Mouse (Mus musculus): ENCODE data around the gene Megf11.

Gene Megf11

GRCm38 (mm10) chr9:64393914-64394596 lies 8.6 kb downstream of the Megf11 start:
- DNase-seq (ENCODE audit: low read depth, low spot score), result peak; percentile 72

DNA sequence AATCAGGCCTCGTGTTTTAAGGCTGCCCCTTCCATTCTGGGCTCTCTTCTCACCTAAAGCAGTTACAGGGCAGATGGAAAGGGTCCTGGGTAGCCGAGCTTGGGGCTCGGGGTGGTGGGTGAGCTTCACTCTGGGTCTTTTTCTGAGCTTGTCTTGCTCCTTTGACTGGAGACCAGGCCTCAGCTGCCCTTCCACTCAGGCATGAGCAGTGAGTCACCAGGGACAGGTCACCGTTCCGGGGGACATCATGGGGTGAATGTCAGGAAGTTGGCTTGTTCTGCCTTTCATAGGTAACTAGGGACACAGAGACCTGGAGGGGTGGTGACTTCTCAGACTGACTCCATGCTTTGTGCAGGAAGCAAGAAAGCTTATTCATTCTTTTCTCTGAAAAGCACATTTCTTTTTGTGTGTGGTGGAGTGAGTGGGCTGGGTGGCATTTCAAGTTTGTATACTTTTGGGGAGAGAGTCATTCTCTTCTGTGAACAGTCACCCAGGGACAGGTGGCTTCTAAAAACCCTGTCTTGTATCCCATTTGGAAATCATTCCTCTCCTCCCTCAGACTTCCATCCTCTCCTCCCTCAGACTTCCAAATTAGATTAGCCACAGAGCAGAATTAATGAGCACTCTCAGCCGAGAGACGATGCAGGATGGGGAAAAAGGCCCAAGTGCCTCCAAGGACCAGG lies 10.0 kb downstream of the Megf11 start:
- no peak for DNase-seq (ENCODE audit: low read depth, low spot score)

GRCm38 (mm10) chr9:64397108-64397507 lies 11.7 kb downstream of the Megf11 start:
- DNase-seq (ENCODE audit: low read depth, low spot score), result peak; percentile 5

GRCm38 (mm10) chr9:64399121-64399520 lies 13.7 kb downstream of the Megf11 start:
- DNase-seq (ENCODE audit: low read depth, low spot score), result no peak

GRCm38 (mm10) chr9:64402141-64402540 lies 16.7 kb downstream of the Megf11 start:
- DNase-seq (ENCODE audit: low read depth, low spot score), result no peak

DNA sequence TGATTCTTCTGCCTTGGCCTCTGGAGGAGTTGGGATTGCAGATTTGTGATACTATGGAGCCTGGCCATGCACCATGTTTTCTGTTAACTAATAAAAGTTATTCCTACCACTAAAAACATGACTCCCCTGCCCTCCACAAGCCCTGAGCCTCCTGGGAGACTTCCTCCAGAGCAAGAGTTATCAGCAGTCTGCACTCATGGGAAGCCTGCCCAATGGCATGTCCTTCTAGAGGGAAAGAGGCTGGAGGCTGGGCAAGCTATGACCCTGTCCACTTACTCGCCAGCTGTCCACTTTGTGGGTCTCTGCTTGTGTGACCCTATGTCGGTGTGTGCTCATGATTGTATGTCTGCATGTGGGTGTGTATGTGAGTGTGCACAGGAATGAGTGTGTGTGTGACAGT lies 21.4 kb downstream of the Megf11 start:
- no peak for DNase-seq (ENCODE audit: low read depth, low spot score)

DNA sequence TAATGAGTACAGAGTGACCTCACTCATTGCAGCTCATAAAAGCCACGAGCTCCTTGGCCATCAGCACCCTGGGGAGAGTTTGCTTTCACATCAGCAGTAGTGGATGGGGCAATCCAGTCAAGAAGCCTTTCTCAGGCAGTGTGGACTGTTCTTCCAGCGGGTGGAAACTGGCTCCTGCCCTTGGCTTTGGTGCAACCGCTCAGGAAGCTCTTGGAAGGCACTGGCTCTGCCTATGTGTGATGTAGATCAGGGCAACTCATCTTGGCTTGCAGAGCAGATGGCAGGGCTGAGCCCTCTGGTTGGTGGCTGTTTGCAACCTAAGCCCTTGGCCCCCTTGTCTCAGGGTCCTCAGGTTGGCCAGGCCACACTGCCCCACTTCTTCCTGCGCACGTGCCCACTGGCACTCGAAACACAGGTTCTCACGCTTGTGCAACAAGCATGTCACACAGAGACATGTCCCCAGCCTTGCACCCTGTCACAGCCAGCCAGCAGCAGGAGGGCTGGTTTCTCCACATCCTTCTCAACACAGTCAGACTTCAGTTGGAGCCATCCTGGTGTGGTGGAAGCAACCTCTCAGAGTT lies 22.1 kb downstream of the Megf11 start:
- no peak for DNase-seq (ENCODE audit: low read depth, low spot score)

- DNase-seq (ENCODE audit: low read depth, low spot score), result no peak
Observed at GRCm38 (mm10) chr9:64408821-64409220, 23.4 kb downstream of the Megf11 start.

- DNase-seq (ENCODE audit: low read depth, low spot score), result no peak
Observed at GRCm38 (mm10) chr9:64420471-64420870, 35.0 kb downstream of the Megf11 start.

GRCm38 (mm10) chr9:64421986-64422616 lies 36.7 kb downstream of the Megf11 start:
- no peak for DNase-seq (ENCODE audit: low read depth, low spot score)

DNA sequence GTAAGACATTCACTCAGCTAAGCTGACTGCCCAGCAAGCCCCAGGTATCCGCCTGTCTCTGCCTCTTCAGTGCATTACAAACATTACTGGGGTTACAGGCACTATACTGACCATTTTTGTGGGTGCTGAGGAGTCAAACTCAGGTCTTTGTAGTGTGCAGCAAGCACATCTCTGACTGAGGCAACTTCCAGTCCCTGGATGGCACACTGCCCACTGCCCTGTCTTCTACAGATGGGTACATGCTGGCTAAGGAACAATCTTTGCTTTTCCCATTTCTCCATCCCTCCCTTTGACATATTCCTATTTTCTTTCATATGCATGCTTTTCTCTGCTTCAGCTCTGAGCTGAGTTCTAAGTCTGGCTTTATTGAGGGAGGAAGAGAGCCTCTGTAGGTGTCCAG lies 38.5 kb downstream of the Megf11 start:
- no peak for DNase-seq (ENCODE audit: low read depth, low spot score)

DNA sequence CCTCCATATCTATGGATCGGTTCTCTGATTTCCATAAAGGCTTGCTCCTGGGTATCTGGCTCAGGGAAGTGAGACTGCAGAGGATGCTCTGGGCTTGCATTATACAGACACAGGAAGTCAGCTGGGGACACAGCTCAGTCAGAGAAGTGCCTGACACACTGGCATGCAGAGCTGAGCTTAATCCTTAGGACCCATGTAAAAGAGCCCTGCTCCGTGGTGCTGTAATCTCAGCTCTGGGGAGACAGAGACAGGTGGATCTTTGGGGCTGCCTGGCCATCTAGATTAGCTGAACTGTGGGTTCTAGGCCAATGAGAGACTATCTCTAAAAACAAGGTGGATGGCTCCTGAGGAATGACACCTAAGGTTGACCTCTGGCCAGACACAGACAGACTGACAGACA lies 50.7 kb downstream of the Megf11 start:
- no peak for DNase-seq (ENCODE audit: low read depth, low spot score)

- no peak for DNase-seq (ENCODE audit: low read depth, low spot score)
Observed at GRCm38 (mm10) chr9:64440101-64440500, 54.7 kb downstream of the Megf11 start.

GRCm38 (mm10) chr9:64445981-64446380 lies 60.6 kb downstream of the Megf11 start:
- DNase-seq (ENCODE audit: low read depth, low spot score), result no peak

DNA sequence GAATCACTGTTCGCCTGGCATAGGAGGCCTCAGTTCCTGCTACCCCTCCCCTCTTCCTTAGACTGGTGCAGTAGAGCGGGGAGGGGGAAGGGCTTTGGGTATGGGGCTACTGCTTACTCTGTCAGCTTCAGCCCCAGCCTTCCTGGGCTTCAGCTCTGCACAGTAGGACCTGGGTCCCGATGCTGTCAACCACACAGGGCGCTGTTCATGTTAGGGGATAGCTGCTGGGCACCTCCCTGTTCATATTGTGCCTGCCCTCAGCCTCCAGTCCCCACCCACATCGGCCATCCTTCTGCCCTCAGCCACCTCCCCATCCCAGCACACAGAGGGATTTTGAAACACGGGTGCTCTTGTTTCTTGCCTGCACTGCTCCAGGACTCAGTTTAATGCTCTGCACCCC lies 61.6 kb downstream of the Megf11 start:
- no peak for DNase-seq (ENCODE audit: low read depth, low spot score)

DNA sequence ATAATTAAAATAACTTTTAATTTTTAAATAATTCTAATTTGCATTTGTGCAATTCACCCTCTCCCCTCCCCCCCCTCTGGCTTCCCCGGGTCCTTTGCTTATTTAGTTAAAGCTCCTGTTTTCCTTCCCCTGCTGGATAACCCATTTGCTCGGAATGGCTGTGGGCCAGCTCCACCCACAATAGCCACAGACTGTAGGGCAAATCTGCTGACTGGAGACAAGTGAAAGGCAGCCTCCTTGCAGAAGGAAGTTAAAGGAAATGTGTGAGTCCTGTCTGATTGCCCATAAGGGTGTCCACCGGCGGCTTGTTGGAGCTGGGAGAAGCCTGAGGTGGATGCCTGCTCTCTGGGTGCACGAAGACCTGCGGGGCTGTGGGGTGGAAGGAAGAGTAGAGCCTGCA lies 62.1 kb downstream of the Megf11 start:
- DNase-seq (ENCODE audit: low read depth, low spot score), result no peak

GRCm38 (mm10) chr9:64452769-64453168 lies 67.3 kb downstream of the Megf11 start:
- peak; percentile 6 for DNase-seq (ENCODE audit: low read depth, low spot score)

GRCm38 (mm10) chr9:64454196-64454595 lies 68.8 kb downstream of the Megf11 start:
- DNase-seq (ENCODE audit: low read depth, low spot score), result no peak

DNA sequence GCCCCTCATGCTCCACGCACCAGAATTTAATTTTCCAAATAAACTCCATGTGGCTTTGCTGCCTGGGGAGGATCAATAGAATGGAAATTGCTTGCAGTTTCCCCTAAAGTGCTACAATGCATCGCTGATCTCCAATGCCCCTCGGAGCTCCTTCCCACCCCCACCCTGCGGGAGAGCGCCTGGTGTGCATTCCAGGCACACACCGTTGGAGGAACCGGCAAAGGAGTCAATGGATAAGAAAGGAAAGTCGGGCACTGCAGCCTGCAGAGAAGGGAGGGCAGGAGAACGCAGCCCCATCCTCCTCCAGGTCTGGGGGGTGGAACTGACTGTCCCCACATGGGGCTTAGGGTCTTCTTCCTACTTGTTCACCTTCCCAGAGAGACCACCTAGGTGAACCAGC lies 70.5 kb downstream of the Megf11 start:
- no peak for DNase-seq (ENCODE audit: low read depth, low spot score)

DNA sequence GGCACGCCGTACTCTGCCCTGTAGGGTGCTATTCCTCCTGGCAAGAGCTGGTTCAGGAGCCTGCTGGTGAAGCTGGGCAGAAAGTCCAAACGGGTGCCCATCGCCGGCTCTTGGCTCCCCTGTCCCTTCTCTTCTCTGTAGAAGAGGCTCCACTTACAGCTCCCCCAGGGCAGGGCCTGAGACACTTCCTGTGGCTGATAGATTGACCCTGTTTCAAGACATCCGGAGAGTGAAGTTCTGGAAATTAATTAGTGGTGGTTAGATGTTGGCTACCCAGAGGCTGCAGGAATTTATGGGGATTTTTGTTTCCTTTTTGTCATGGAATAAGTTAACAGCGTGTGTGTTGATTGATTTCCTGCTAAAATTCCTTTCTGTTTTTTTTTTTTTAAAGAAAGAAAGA lies 72.2 kb downstream of the Megf11 start:
- DNase-seq (ENCODE audit: low read depth, low spot score), result no peak

DNA sequence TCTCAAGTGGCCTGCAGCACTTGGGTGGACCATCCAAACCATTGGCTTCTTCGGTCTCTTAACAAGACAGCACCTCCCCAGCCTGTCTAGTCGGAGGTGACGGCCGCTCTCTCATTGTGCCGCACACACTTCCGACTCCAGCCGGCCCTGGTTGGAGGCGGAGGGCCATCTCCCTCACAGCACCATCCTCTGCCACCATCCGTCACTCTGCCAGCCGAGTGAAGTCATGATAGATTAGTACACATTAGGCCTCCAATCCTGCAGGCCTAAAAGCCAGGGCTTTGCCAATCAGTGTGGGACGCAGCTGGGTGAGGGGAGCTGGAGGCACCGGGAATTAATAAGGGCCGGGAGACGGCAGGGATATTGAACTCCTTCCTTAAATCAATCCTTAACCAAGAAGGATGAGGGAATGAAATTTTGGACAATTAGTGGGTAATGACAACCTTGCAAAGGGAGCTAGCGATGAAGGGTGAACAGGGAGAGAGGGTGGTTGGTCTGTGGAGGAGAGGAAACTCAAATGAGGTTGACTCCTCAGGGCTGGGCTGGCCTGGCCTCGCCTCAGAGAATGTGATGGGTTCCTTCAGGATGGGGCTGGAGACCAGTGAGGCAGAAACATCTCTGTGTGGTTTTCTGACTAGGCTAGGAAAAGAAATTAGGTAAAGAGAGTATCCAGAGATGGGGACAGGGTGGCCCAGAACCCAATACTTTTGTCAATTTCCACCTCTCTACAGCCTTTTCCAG lies 76.3 kb downstream of the Megf11 start:
- DNase-seq (ENCODE audit: low read depth, low spot score), result no peak

DNA sequence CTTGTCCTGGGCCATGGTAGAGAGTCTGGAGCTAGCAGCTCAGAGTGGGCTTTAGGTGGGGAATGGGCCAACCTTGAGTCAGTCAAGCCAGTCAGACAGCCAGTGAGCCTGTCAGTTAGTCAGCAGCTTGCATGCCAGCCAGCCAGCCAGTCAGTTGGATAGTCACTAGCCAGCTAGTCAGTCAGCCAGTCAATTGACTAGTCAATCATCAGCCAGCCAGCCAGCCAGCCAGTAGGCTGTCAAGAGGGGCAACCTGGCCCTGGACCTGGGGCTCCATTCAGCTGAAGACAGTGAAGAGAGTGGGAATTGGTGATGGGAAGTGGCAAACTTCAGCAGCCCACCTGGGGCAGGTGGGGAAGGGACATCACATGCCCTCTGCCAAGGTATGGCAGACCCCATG lies 77.4 kb downstream of the Megf11 start:
- no peak for DNase-seq (ENCODE audit: low read depth, low spot score)
